Mouse (Mus musculus): ENCODE results near the gene Ndufc2. TPM values are rescaled to one million over a fixed set of nuclear protein-coding genes. Genes with fewer than 3 reads are reported as not detected.
"Not testable (repeated sequence)": the region's sequence is repeated elsewhere in the genome, so short reads cannot be mapped to it uniquely, and the experiment has no call there.

Ndufc2 gene
- total RNA-seq, 2 experiments from 2014 or later, result 304 to 343 TPM

DNA sequence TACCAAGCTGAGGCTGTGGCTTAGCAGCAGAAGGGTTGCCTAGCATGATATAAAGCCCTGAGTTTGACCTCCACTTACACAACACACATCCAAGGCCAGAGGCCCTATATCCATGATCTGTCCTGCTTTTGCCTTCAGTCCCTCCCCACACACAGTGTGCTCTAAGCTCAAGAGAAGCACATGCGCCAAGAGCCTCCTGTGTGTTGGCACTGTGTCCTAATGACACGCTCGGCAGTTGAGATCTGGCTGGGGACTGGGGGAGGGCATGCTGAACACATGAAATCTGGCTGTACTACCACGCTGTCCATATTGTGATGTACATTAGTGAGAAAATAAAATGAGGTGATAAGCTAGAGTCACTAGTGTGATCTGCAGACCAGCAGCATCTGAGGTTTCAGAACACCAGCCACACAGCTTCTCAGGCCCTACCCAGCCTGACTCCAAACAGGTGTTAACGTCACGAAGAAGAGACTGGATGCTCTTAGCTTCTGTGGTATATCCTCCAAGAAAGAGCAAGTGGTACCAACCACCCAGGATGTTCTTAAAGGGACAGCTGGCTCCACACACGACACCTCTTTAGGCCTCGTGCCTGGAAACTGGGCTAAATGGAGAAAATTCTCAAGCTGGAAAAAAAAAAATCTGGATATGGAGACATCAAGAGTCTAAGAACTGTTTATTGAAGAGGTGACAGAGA, 21.3 kb downstream of the Ndufc2 start:
- peak; percentile 33 for DNase-seq
- intact Hi-C loops (cut with DNase I; ENCODE audit: low total_unique reads), result loop anchor here (10.0 kb wide), 1 partner anchor 154 kb away; the partner anchor contains the start of genes Aamdc and Rsf1

DNA sequence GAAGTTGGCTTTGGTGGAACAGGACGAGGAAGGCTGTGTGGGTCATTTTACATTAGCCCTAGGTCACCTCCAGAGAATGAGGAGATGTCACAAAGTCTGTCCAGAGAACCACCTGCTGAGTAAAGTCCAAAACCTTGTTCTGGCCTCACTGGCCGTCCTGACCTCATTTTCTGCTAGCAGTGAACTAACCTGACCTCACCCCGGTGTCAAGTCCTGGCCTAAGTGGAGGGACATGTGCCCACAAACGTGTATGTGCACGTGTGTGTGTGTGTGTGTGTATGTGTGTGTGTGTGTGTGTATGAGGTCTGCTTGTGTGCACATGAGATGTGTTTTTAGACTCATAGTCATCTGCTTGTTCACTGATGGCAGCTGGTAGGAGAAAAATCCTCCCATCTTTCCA, 24.0 kb downstream of the Ndufc2 start:
- intact Hi-C loops (cut with DNase I; ENCODE audit: low total_unique reads), result loop anchor here (10.0 kb wide), 1 partner anchor 151 kb away; the partner anchor contains the start of genes Aamdc and Rsf1

DNA sequence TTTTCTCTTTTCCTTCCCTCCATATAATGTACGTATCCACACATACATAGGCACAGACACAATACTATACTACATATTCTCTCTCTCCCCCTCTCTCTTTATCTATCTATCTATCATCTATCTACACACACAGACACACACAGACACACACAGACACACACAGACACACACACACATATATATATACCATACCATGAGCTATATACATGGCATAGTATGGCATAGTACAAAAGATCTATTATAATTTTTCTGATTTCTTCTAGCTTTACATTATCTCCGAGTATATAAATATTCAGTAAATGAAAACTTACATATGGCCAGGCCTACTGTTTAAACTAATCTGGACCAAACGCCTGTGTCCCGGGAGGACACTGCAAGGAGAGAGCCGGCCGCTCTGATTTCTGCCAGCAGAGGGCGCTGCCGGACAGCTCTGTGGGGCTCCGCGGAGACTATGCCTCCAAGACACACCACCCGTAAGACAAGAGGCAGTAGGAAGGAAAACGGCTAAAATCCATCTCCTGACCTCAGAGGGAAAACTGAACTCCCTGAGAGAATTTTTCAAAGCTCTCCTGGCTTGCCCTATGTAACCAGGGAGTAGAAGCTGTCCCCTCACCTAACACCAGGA, 24.9 kb downstream of the Ndufc2 start:
- DNase-seq, result peak; percentile 92
- intact Hi-C loops (cut with DNase I; ENCODE audit: low total_unique reads), result loop anchor here (5.0 to 10.0 kb wide), 2 partner anchors 53 to 150 kb away; partner anchors contain the start of genes Aamdc and Rsf1

More for the DNA sequence above, 24.0 kb downstream of the Ndufc2 start:
- DNase-seq, result no peak

DNA sequence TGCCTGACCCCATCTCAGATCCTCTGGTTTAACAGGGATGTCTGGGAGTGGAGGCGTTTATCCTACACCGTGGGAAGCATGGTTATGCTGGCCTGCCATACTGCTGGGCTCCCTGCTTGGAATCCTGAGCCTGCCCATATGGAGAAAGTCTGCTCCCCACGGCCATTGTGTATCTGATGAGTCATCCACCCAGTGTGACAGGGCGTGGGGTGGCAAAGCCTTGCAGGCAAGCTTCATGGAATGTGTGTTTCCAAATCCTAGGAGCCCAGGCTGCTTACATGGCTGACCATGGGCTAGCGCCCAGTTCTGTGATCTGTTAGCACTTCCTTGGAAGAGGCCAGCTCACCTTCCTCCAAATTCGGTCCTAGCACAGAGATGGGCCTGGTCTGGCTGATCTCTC, 26.8 kb downstream of the Ndufc2 start:
- intact Hi-C loops (cut with DNase I; ENCODE audit: low total_unique reads), result loop anchor here (5.0 to 10.0 kb wide), 2 partner anchors 51 to 148 kb away; partner anchors contain the start of genes Aamdc and Rsf1
- no peak for DNase-seq

DNA sequence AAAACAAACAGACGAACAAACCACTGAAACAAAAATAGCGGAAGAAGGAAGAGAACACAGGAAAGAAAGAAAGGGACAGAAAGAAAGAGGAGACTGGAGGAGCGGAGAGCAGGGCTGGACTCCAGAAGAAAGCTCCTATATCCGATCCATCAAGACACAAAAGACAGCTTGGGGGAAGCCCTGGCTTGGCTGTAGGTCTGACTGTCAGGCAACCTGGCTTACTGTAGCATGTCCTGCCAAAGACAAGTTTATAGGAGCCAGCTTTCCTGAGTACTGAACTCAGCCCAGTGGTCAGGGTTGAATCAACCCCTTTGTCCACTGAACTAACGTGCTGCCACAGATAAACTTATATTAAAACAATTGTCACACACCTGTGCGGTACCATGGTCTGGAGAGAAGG, 27.5 kb downstream of the Ndufc2 start:
- no peak for DNase-seq
- intact Hi-C loops (cut with DNase I; ENCODE audit: low total_unique reads), result loop anchor here (5.0 to 10.0 kb wide), 2 partner anchors 50 to 148 kb away; partner anchors contain the start of genes Aamdc and Rsf1

DNA sequence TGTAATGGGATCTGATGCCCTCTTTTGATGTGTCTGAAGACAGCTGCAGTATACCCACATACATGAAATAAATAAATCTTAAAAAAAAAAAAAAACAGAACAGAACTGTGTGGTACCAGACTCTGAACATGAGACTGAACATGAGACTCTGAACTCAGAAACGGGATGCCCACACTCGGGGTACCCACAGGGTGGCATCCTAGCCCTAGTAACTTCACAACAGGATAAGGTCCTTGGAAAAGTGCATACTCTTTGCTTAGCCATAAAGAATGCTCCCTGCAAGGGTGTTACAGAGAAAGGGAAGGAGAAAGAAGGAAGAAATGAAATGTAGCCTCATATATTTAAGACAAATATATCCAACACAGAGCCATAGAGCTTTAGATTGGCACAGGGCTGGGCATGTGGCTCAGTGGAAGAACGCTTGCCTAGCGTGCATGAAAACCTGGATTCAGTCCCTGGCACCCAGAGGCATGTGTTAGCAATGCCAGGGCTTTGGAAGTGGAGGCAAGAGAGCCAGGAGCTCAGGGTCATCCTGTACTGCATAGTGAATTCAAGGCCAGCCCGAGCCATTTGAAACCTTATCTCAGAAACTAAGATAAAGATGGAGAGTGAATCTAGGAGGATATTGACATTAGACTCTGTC, 28.1 kb downstream of the Ndufc2 start:
- peak; percentile 43 for DNase-seq
- intact Hi-C loops (cut with DNase I; ENCODE audit: low total_unique reads), result loop anchor here (5.0 to 10.0 kb wide), 2 partner anchors 49 to 147 kb away; partner anchors contain the start of genes Aamdc and Rsf1

DNA sequence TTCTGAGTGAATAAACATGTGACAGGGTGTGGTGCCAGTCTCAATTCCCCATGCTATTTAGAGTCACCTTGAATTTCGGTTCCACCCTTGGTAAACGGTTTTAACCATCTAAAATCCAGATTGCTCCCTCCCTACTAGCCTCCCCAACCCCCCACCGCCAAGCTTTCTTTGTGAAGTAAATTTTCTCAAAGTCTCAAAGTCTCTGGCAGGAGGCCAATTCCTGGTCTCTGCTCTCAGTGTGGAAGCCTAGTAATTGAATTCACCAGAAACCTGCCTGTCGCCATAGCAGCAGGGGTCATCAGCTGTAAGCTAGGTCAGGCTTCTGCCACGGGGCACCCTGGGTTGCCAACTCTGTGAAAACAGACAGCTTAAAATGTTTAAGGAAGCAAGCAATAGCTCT, 29.9 kb downstream of the Ndufc2 start:
- no peak for DNase-seq
- intact Hi-C loops (cut with DNase I; ENCODE audit: low total_unique reads), result loop anchor here (5.0 to 10.0 kb wide), 3 partner anchors 48 to 235 kb away; partner anchors contain the start of genes Aamdc and Rsf1

DNA sequence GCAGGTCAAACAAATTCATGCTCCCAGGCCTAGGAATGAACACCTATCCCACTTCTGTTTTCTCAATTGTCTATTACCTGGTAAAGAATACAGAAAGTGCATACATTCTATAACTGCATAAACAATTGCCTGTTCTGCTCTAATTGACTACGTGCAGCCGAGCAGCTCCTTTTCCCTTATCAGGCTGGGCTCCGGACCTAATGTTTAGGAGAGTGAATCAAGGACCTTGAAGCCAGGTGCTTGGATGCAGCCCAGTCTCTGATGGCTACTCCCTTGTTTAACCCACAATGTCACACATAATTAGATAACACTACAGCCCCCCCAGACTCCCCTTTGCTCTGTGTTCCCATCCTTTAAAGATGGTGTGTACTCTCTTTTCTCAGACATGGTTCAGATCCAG, 33.7 kb downstream of the Ndufc2 start:
- not testable (repeated sequence) for DNase-seq
- intact Hi-C loops (cut with DNase I; ENCODE audit: low total_unique reads), result loop anchor here (10.0 kb wide), 1 partner anchor 231 kb away; no protein-coding TSS in a partner anchor

DNA sequence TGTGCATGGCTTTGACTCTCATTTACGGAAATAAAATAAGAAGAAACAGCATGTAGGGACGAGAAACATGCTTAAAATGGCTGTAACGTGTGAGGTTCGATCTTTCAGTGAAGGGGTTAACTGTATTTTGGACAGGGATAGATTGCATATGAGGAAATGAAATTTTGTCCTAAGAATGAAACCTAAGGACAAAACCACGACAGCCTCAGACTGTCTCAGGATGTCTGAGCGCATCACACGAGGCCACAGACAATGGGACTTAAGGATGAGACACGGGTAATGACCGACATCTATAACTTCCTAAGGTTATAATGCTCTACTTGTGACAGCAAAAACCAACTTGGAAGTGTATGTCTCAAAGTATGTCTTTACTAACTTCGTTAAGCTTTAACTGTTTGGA, 34.7 kb downstream of the Ndufc2 start:
- DNase-seq, result no peak
- intact Hi-C loops (cut with DNase I; ENCODE audit: low total_unique reads), result loop anchor here (10.0 kb wide), 1 partner anchor 230 kb away; no protein-coding TSS in a partner anchor

DNA sequence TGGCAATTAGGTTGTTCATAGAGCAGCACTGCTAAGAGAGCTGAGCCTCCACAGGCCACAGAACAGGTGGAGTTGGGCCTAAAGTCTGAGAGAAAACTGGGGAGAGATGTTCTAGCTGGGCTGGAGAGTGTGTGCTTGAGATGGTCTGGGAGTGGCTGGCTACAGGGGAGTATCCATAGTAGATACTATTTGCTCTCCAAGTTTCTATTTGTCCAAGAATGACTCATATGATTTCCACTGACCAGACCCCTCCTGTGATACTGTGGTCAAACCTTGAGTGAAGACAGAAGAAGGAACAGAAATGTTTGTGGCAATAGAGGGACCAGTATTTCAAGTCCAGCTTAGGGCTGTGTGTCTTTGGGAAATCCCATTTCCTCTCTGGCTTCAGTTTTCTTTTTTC, 39.2 kb downstream of the Ndufc2 start:
- DNase-seq, result no peak
- intact Hi-C loops (cut with DNase I; ENCODE audit: low total_unique reads), result loop anchor here (10.0 kb wide), 1 partner anchor 226 kb away; no protein-coding TSS in a partner anchor

DNA sequence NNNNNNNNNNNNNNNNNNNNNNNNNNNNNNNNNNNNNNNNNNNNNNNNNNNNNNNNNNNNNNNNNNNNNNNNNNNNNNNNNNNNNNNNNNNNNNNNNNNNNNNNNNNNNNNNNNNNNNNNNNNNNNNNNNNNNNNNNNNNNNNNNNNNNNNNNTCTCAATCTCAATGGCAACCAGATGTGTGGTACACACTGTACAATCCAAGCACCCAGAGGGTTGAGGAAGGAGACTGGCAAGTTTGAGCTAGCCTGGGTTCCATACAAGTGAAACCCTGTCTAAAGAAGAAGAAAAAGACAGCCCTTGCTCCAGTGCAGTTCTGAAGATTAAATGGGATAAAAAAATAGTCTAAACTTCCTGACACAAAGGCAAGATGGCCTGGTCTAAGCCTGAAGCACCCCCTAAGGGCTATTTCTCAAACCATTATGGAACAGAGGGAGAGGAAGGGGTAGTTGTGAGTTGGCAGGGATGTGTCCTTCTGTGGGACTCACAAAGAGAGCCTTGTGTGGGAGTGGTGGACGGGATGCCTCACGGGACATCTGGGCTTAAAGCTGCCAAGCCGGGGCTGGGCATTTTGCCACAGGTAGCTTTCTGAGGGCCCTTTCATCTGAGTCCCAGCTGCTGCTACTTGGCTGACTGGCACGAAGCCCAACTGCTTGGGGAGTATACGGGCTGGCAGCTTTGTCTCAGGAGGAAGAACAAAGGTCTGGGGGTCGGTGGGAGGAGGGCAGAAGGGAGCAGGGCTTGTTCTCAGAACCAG, 46.5 kb downstream of the Ndufc2 start:
- DNase-seq, result peak; percentile 83

DNA sequence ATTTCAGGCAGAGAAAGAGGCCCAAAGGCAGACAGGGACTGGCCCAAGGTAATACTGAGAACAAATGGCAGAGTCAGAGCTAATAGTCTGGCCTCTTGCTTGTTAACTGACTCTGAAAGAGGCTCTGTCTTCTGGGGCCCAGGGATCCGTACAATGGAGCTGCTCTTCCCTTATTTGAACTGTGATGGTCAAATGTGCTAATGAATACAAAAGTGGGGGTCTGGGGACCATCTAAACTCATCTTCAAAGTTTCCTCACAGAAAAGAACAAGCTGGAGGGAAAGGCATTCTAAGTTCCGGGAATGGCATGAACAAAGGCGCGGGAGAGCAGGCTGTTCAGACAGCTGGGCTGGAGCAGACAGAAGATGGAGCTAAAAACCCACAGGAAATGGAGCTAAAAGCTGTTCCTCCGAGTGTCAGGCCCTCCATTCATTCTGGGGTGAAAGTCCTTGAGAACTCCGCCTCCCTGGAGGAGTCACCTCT, 47.3 kb downstream of the Ndufc2 start:
- DNase-seq, result no peak
- intact Hi-C loops (cut with DNase I; ENCODE audit: low total_unique reads), result no loop called here

More for the DNA sequence above, 46.5 kb downstream of the Ndufc2 start:
- intact Hi-C loops (cut with DNase I; ENCODE audit: low total_unique reads), result no loop called here

DNA sequence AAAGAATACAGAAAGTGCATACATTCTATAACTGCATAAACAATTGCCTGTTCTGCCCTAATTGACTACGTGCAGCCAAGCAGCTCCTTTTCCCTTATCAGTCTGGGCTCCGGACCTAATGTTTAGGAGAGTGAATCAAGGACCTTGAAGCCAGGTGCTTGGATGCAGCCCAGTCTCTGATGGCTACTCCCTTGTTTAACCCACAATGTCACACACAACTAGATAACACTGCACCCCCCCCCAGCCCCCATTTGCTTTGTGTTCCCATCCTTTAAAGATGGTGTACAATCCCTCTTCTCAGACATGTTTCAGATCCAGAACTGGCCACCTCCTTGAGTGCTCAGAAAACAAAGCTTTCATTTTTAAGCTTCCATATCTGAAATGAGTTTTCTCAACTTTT, 51.2 kb downstream of the Ndufc2 start, which contains the start of gene Kctd14:
Gene Kctd14, plus strand, starts transcription at position 301 of the 400 bp plus-strand sequence.
- DNase-seq; intact Hi-C loops (cut with DNase I; ENCODE audit: low total_unique reads): not testable (repeated sequence)

DNA sequence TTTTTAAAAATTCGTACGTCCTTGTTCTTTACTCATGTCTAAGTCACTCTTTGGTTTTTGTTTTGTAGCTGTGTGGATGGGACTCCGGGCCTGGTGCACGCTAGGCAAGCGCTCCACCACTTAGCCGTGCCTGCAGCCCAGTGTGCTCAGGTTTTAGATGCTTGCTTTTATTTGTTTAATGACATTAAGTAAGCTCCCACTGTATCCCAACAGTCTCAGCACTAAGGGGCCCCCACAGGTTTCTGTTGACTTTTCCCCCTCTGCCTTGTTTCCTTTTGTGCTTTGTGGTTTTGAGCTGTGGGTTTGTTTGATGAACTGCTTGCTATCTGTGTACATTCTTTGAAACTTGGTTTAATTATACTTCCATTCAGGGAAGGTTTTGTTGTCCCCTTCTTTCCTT, 52.4 kb downstream of the Ndufc2 start:
- no peak for DNase-seq
- intact Hi-C loops (cut with DNase I; ENCODE audit: low total_unique reads), result no loop called here

DNA sequence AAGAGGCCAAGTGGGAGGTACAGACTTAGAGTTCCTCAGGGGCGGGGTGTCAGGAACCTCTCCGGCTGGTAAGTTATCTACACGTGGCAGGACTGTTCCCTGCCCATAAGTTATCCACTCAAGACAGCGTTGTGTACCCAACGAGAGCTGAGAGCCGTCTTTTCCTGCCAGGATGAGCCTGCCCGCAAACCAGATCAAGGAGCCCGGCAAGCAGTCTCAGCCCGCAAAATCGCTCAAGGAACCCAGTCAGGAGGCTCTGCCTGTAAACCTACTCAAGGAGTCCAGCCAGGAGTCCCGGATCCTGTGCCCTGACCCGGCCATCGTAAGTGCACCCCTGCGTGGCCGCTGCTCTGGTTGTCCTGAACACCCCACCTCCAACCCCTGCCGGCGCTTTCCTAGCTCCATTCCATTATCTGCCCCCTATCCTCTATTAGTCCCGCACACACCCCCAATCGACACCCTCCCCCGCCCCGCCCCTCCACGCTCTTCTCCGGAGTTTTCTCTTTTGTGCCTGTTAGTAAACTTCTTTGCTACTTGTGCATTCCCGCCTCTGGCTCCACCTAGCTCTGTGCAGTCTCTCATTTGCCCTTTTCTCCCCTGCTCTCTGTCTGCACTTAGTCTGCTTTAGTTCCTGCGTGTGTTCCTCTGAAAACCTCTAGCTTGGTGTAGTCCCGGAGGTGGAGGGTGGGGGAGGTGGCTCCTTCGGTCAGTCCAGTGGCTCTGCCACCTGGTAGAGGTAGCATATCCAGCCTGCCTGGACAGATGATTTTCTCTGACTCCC, 53.5 kb downstream of the Ndufc2 start:
- intact Hi-C loops (cut with DNase I; ENCODE audit: low total_unique reads), result no loop called here
- peak; percentile 15 for DNase-seq

DNA sequence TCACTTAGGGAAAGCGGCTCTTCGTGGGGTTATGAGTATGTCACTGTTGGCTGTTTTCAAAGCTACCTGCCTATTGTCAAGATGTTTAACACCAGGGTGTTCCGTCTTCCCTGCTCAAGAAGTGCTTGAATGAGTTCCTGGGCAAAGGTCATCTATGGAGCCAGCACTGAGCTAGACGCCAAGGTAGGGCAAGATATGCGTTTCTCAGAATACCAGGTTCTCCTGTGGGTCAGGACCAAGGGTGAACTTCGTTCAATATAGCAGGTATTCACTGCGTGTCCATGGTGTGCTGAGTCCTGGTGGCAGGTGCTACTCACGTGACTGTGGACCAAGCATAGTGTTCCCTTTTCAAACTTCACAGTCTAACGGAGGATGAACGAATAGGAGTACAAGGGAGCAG, 55.0 kb downstream of the Ndufc2 start:
- DNase-seq, result no peak
- intact Hi-C loops (cut with DNase I; ENCODE audit: low total_unique reads), result no loop called here

DNA sequence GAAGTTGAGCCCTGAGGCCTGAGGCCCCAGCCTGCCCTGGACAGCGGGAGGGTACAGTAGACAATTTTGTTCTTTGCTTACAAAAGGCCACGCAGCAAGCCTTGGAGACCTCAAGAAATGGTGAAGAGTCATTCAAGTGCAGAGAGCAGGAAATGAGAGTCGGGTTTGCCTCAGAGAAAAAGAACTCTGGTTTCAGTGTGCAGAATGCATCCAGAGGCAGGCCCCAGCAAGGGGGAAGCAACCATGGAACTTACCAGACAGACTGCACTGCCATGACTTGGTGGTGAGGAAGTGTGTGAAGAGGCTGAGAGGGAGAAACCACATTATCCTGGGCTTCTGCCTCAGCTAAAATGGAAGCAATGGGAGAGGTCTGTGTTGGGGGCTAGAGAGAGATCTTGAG, 55.8 kb downstream of the Ndufc2 start:
- intact Hi-C loops (cut with DNase I; ENCODE audit: low total_unique reads), result no loop called here
- no peak for DNase-seq

All from gastrocnemius, postnatal 14 days (tissue).